19 mouse cellular contexts compared by ENCODE assay signal in genomic region chr17:14628901-14629300, GRCm38 (mm10).
DNase-seq lines count a peak whose midpoint lies in the region; ATAC-seq and TF ChIP-seq lines count a peak whose summit lies in the region.
"Had no signal": no experiment of that assay in that cellular context is flagged by ENCODE, and none has a peak within 500 bp of the region (broad histone marks: within the 10 kb centered on the region; RNA-seq: fewer than 3 reads in every experiment).

No protein-coding gene starts in this region.

- TF ChIP-seq POLR2A in CH12.LX (IDR thresholded peaks at IDR 0.05; ENCODE audit: low read depth, low read length) (no peak), myocyte (IDR thresholded peaks at IDR 0.05; ENCODE audit: insufficient read length, low read depth) (no peak)

- no peaks in the 10 kb centered on the region for H3K9me3 ChIP-seq in CH12.LX (replicated peaks; ENCODE audit: low read length)
- H3K9me3 ChIP-seq in hindbrain, postnatal 0 days (ENCODE audit: low read length) = no peaks in the 10 kb centered on the region
- H3K9me3 ChIP-seq: forebrain, embryonic 15.5 days; heart, embryonic 12.5 days; hindbrain, embryonic 15.5 days had no signal

- H3K4me2 ChIP-seq in CH12.LX (ENCODE audit: insufficient read depth, low read depth, poor library complexity, severe bottlenecking) (no peak overlapping the region), myocyte (ENCODE audit: low read depth) (peak overlapping the region; percentile 15)
- no peak overlapping the region for H3K4me2 ChIP-seq in hindbrain, postnatal 0 days (ENCODE audit: low read depth, low read length)
- H3K4me2 ChIP-seq: forebrain, embryonic 15.5 days; heart, embryonic 12.5 days; hindbrain, embryonic 15.5 days had no signal

- peaks cover 0 to 5% of the 10 kb centered on the region in 2 experiments; a peak in 1 of 4 replicates for H3K4me1 ChIP-seq in CH12.LX (ENCODE audit: control insufficient read depth in 1 of 2, insufficient read depth in 2 of 2)
- H3K4me1 ChIP-seq in hindbrain, postnatal 0 days (ENCODE audit: insufficient read depth, low read length) = no peaks in the 10 kb centered on the region
- H3K4me1 ChIP-seq: forebrain, embryonic 15.5 days; heart, embryonic 12.5 days; hindbrain, embryonic 15.5 days had no signal

- no peak overlapping the region for H3K9ac ChIP-seq in CH12.LX (ENCODE audit: insufficient read depth, low read depth)
- H3K9ac ChIP-seq in hindbrain, postnatal 0 days (replicated peaks; ENCODE audit: low read length) = no peak overlapping the region
- H3K9ac ChIP-seq: forebrain, embryonic 15.5 days; heart, embryonic 12.5 days; hindbrain, embryonic 15.5 days had no signal

- no peak for TF ChIP-seq CTCF in CH12.LX (conservative IDR thresholded peaks at IDR 0.05 in 1 of 2, IDR thresholded peaks at IDR 0.05 in 1 of 2; ENCODE audit: low read depth in 2 of 2, low read length in 2 of 2)
- TF ChIP-seq CTCF in hindbrain, postnatal 0 days (IDR thresholded peaks at IDR 0.05; ENCODE audit: low read depth) = no peak

- DNase-seq in embryo, embryonic 10 days (ENCODE audit: low spot score) = peak; percentile 13
- DNase-seq in embryo, embryonic 9.5 days (ENCODE audit: extremely low spot score) = no peak
- peak; percentile 66 for DNase-seq in heart, adult 11 months
- no peak for DNase-seq in heart, postnatal 36 days
- peak; percentile 14 for DNase-seq in CH12.LX (ENCODE audit: extremely low read depth)
- no peak for DNase-seq in hindbrain, postnatal 0 days (ENCODE audit: low spot score)
- DNase-seq: adrenal gland, adult 8-10 months; adrenal gland, postnatal 36 days; cerebellum, adult 2 months; cerebellum, postnatal 10 days; kidney, adult 9 months had no signal

- in situ Hi-C loops in CH12.LX (cut with MboI; ENCODE audit: low pct_ligation_motif_present, low pct_unique_long_range_greater_than_20kb, low sequenced_read_pairs) = no loop called here

- H3K79me2 ChIP-seq in CH12.LX (replicated peaks; ENCODE audit: control insufficient read depth, extremely low read depth, insufficient read depth, poor library complexity, severe bottlenecking) = no peaks in the 10 kb centered on the region
- H3K79me2 ChIP-seq in myocyte (ENCODE audit: control insufficient read depth, insufficient read depth) = no peaks in the 10 kb centered on the region

- 72% methylated on average over 4 of the region's 4 CpGs for WGBS in hindbrain, postnatal 0 days

- no peak overlapping the region for H3ac ChIP-seq in myocyte (ENCODE audit: control insufficient read depth, insufficient read length)

- dilution Hi-C loops in CH12.LX (cut with MboI; ENCODE audit: extremely low pct_ligation_motif_present, extremely low pct_unique_long_range_greater_than_20kb, low sequenced_read_pairs) = no loop called here

- H3K36me3 ChIP-seq in CH12.LX (replicated peaks in 1 of 2; ENCODE audit: control insufficient read depth in 1 of 2, insufficient read depth in 1 of 2, low read length in 1 of 2) (no peaks in the 10 kb centered on the region), myocyte (ENCODE audit: control insufficient read depth, insufficient read depth) (no peaks in the 10 kb centered on the region)
- no peaks in the 10 kb centered on the region for H3K36me3 ChIP-seq in hindbrain, postnatal 0 days (ENCODE audit: insufficient read depth, low read length)
- H3K36me3 ChIP-seq: forebrain, embryonic 15.5 days; heart, embryonic 12.5 days; hindbrain, embryonic 15.5 days had no signal

- TF ChIP-seq EP300 in CH12.LX (IDR thresholded peaks at IDR 0.05; ENCODE audit: low read length) = no peak

- intact Hi-C loops in heart, postnatal 36 days (cut with DNase I) = loop anchor here (5.0 kb wide), 1 partner anchor 57 kb away; no protein-coding TSS in a partner anchor

- ATAC-seq in megakaryocyte, adult 5-6 weeks (ENCODE audit: poor library complexity, severe bottlenecking) = no peak
- no peak for ATAC-seq in hindbrain, postnatal 0 days
- ATAC-seq: CD4-positive, CD25-positive, alpha-beta regulatory T cell, adult 4 months; forebrain, embryonic 15.5 days; inflammation-experienced regulatory T-cells, adult 6 months; intestine, postnatal 0 days had no signal

- no peak for TF ChIP-seq RAD21 in CH12.LX (IDR thresholded peaks at IDR 0.05; ENCODE audit: low read depth, low read length)

- H3K27me3 ChIP-seq in CH12.LX (replicated peaks) (no peaks in the 10 kb centered on the region), myocyte (ENCODE audit: control insufficient read depth, insufficient read depth, insufficient read length) (no peaks in the 10 kb centered on the region)
- no peaks in the 10 kb centered on the region for H3K27me3 ChIP-seq in hindbrain, postnatal 0 days (ENCODE audit: insufficient read depth, low read length)
- H3K27me3 ChIP-seq: forebrain, embryonic 15.5 days; heart, embryonic 12.5 days; hindbrain, embryonic 15.5 days had no signal

- H3K27ac ChIP-seq in CH12.LX (ENCODE audit: insufficient read depth, low read depth) = no peak overlapping the region
- H3K27ac ChIP-seq in hindbrain, postnatal 0 days = no peak overlapping the region
- H3K27ac ChIP-seq: forebrain, embryonic 15.5 days; hindbrain, embryonic 15.5 days had no signal

- no peak overlapping the region for H3K4me3 ChIP-seq in CH12.LX (replicated peaks in 1 of 3; ENCODE audit: low read depth in 2 of 3, low read length in 2 of 3, poor library complexity in 1 of 3)
- H3K4me3 ChIP-seq in myocyte = no peak overlapping the region
- no peak overlapping the region for H3K4me3 ChIP-seq in hindbrain, postnatal 0 days (ENCODE audit: low read length)
- H3K4me3 ChIP-seq: forebrain, embryonic 15.5 days; heart, embryonic 12.5 days; hindbrain, embryonic 15.5 days had no signal

TF ChIP-seq in CH12.LX, 34 proteins besides CTCF, POLR2A, EP300 and RAD21:
- no peak for TF ChIP-seq KAT2A (IDR thresholded peaks at IDR 0.05; ENCODE audit: insufficient replicate concordance, low read length)

TF ChIP-seq in myocyte, 11 proteins besides CTCF, POLR2A, EP300 and RAD21:
- no peak for TF ChIP-seq E2F4 (IDR thresholded peaks at IDR 0.05; ENCODE audit: insufficient read depth)
- no peak for TF ChIP-seq MYOD1 (IDR thresholded peaks at IDR 0.05; ENCODE audit: control insufficient read depth in 1 of 3, insufficient read length in 2 of 3, low read depth in 2 of 3)
- no peak for TF ChIP-seq MAX (IDR thresholded peaks at IDR 0.05; ENCODE audit: low read depth)
- no peak for TF ChIP-seq MYOG (IDR thresholded peaks at IDR 0.05; ENCODE audit: control insufficient read depth in 1 of 3, insufficient read depth in 1 of 3, insufficient read length in 2 of 3, low read depth in 2 of 3)
- TF ChIP-seq CEBPB (IDR thresholded peaks at IDR 0.05; ENCODE audit: insufficient read depth, poor library complexity, severe bottlenecking) = peak; percentile 99
- no peak for TF ChIP-seq TCF12 (IDR thresholded peaks at IDR 0.05; ENCODE audit: insufficient read depth, poor library complexity, severe bottlenecking)
- TF ChIP-seq POLR2AphosphoS2 (IDR thresholded peaks at IDR 0.05; ENCODE audit: insufficient read length, low read depth) = no peak
- no peak for TF ChIP-seq REST (IDR thresholded peaks at IDR 0.05; ENCODE audit: insufficient read depth, insufficient read length)

Comparison
In these comparisons a context has a peak if more than half of its experiments do, and no peak if none do; other contexts are left out.
1. DNase-seq: peak in embryo, embryonic 10 days (single experiment), heart, adult 11 months (single experiment) and CH12.LX (single experiment); none in embryo, embryonic 9.5 days (single experiment), heart, postnatal 36 days (0 of 2) and hindbrain, postnatal 0 days (single experiment).